Mouse (Mus musculus) hindbrain, embryonic 11.5 days (tissue): ENCODE measurements at regions not wholly inside any gene's neighbourhood (a gene's known extent, or its start where the extent isn't known, plus 50 kb on each side); places are given as distances from the start of the nearest gene placed in this dataset.

ENCODE experiments used
- ATAC-seq: fragments of 200-750 bp; cut with Nextera tagmentation; 2 replicates; pipeline ENCODE4 v1.8.0; 2017; ENCODE audit warnings: mild to moderate bottlenecking, moderate TSS enrichment, moderate library complexity; ENCODE audit not compliant: low FRiP score
- DNase-seq: peaks from one replicate; pipeline ENCODE4 v3.0.0-alpha.2; 2015; ENCODE audit warnings: low spot score
- H3K27ac ChIP-seq: fragments of 300-500 bp; sonication (generic); 2 replicates; pipeline ENCODE4 v1.5.1; 2014; ENCODE audit warnings: mild to moderate bottlenecking, low read depth, low read length
- H3K27me3 ChIP-seq: fragments of 300-500 bp; sonication (generic); 2 replicates; pipeline ENCODE4 v1.6.1; 2014; ENCODE audit warnings: mild to moderate bottlenecking, low read length, moderate library complexity, mixed read lengths; ENCODE audit not compliant: control insufficient read depth, insufficient read depth
- H3K36me3 ChIP-seq: fragments of 300-500 bp; sonication (generic); 2 replicates; pipeline ENCODE4 v1.6.1; 2014; ENCODE audit warnings: mild to moderate bottlenecking, low read length, moderate library complexity, mixed read lengths; ENCODE audit not compliant: control insufficient read depth, insufficient read depth
- H3K4me1 ChIP-seq: fragments of 300-500 bp; sonication (generic); replicated peaks from 2 replicates; pipeline ENCODE4 v1.6.1; 2014; ENCODE audit warnings: low read length, mixed read lengths; ENCODE audit not compliant: control insufficient read depth, insufficient read depth
- H3K4me2 ChIP-seq: fragments of 300-500 bp; sonication (generic); replicated peaks from 2 replicates; pipeline ENCODE4 v1.6.1; 2014; ENCODE audit warnings: mild to moderate bottlenecking, low read depth, low read length
- H3K4me3 ChIP-seq: fragments of 300-500 bp; sonication (generic); 2 replicates; pipeline ENCODE4 v1.5.1; 2014; ENCODE audit warnings: low read depth, low read length
- H3K9ac ChIP-seq: fragments of 300-500 bp; sonication (generic); 2 replicates; pipeline ENCODE4 v1.6.1; 2014; ENCODE audit warnings: low read depth, low read length
- H3K9me3 ChIP-seq: fragments of 300-500 bp; sonication (generic); 2 replicates; pipeline ENCODE4 v1.6.1; 2016; ENCODE audit warnings: low read length; ENCODE audit not compliant: control insufficient read depth
- WGBS: fragments of 180-500 bp; shearing (Covaris S2); extraction: QIAGEN DNeasy Blood & Tissue Kit; methylation state at CpG from one replicate; pipeline ENCODE4 v1.1.7; 2014; 5-methylcytosine and 5-hydroxymethylcytosine counted together

GRCm38 (mm10) chr11:114178746-114179472, 112.1 kb upstream of the Sdk2 start:
- Histone ChIP-seq H3K4me2 (no peak overlapping the region), H3K36me3 (no peaks in the 10 kb centered on the region), H3K27ac (no peak overlapping the region), H3K9ac (no peak overlapping the region), H3K4me3 (no peak overlapping the region), H3K4me1 (peaks cover 6% of the 10 kb centered on the region), H3K9me3 (no peaks in the 10 kb centered on the region), H3K27me3 (no peaks in the 10 kb centered on the region)
- DNase-seq (no peak), ATAC-seq (no peak)
- 57% methylated on average over 6 of the region's 6 CpGs for WGBS

- 55% methylated on average over 4 of the region's 4 CpGs for WGBS
- ATAC-seq: no peak
- H3K4me2 ChIP-seq: no peak overlapping the region
- H3K4me1 ChIP-seq: peaks cover 6% of the 10 kb centered on the region
- DNase-seq: no peak
- H3K27me3 ChIP-seq: no peaks in the 10 kb centered on the region
- H3K9me3 ChIP-seq: no peaks in the 10 kb centered on the region
- H3K36me3 ChIP-seq: no peaks in the 10 kb centered on the region
- H3K4me3 ChIP-seq: no peak overlapping the region
- H3K27ac ChIP-seq: no peak overlapping the region
- H3K9ac ChIP-seq: no peak overlapping the region
Measured at GRCm38 (mm10) chr11:114177789-114178188, 110.9 kb upstream of the Sdk2 start.

- H3K27ac ChIP-seq: no peak overlapping the region
- no peaks in the 10 kb centered on the region for H3K27me3 ChIP-seq
- no peak overlapping the region for H3K4me2 ChIP-seq
- ATAC-seq (no peak), DNase-seq (no peak)
- H3K9me3 ChIP-seq: no peaks in the 10 kb centered on the region
- WGBS: 73% methylated on average over 1 of the region's 1 CpGs
- no peak overlapping the region for H3K9ac ChIP-seq
- peaks cover 6% of the 10 kb centered on the region for H3K4me1 ChIP-seq
- H3K4me3 ChIP-seq: no peak overlapping the region
- H3K36me3 ChIP-seq: no peaks in the 10 kb centered on the region
Measured at GRCm38 (mm10) chr11:114177281-114177680, 110.4 kb upstream of the Sdk2 start.

GRCm38 (mm10) chr11:114176671-114177212, 109.9 kb upstream of the Sdk2 start:
- Histone ChIP-seq H3K9ac (no peak overlapping the region), H3K27me3 (no peaks in the 10 kb centered on the region), H3K4me3 (no peak overlapping the region), H3K4me1 (peaks cover 6% of the 10 kb centered on the region), H3K27ac (no peak overlapping the region), H3K36me3 (no peaks in the 10 kb centered on the region), H3K4me2 (no peak overlapping the region), H3K9me3 (no peaks in the 10 kb centered on the region)
- 68% methylated on average over 4 of the region's 4 CpGs for WGBS
- ATAC-seq: no peak
- DNase-seq: no peak

GRCm38 (mm10) chr11:114175437-114176131, 108.7 kb upstream of the Sdk2 start:
- Histone ChIP-seq H3K9me3 (no peaks in the 10 kb centered on the region), H3K4me2 (no peak overlapping the region), H3K9ac (no peak overlapping the region), H3K36me3 (no peaks in the 10 kb centered on the region), H3K27me3 (no peaks in the 10 kb centered on the region), H3K27ac (no peak overlapping the region), H3K4me3 (no peak overlapping the region), H3K4me1 (peaks cover 6% of the 10 kb centered on the region)
- 32% methylated on average over 23 of the region's 23 CpGs for WGBS
- DNase-seq: no peak
- ATAC-seq: no peak

- Histone ChIP-seq H3K36me3 (no peaks in the 10 kb centered on the region), H3K4me1 (peaks cover 6% of the 10 kb centered on the region), H3K9ac (no peak overlapping the region), H3K9me3 (no peaks in the 10 kb centered on the region), H3K27ac (no peak overlapping the region), H3K4me2 (no peak overlapping the region), H3K4me3 (no peak overlapping the region), H3K27me3 (no peaks in the 10 kb centered on the region)
- 95% methylated on average over 4 of the region's 4 CpGs for WGBS
- ATAC-seq (no peak), DNase-seq (no peak)
Measured at GRCm38 (mm10) chr11:114174871-114175270, 108.0 kb upstream of the Sdk2 start.

GRCm38 (mm10) chr11:114168231-114168661, 101.4 kb upstream of the Sdk2 start:
- Histone ChIP-seq H3K4me1 (peaks cover 3% of the 10 kb centered on the region; the same call in 1 of the 2 replicates), H3K27me3 (no peaks in the 10 kb centered on the region), H3K4me2 (no peak overlapping the region), H3K27ac (no peak overlapping the region), H3K9me3 (no peaks in the 10 kb centered on the region), H3K4me3 (no peak overlapping the region), H3K9ac (no peak overlapping the region), H3K36me3 (no peaks in the 10 kb centered on the region)
- DNase-seq: no peak
- WGBS: 88% methylated on average over 13 of the region's 13 CpGs
- no peak for ATAC-seq

GRCm38 (mm10) chr11:114165656-114166362, 99.0 kb upstream of the Sdk2 start:
- peak overlapping the region; percentile 14; the same call in 1 of the 2 replicates for H3K4me2 ChIP-seq
- H3K9ac ChIP-seq: no peak overlapping the region
- WGBS: 18% methylated on average over 23 of the region's 23 CpGs
- H3K4me1 ChIP-seq: peaks cover 3% of the 10 kb centered on the region; the same call in 1 of the 2 replicates
- peak; percentile 80 for ATAC-seq
- peak overlapping the region; percentile 68 for H3K27ac ChIP-seq
- DNase-seq: peak; percentile 75
- H3K27me3 ChIP-seq: no peaks in the 10 kb centered on the region
- H3K9me3 ChIP-seq: no peaks in the 10 kb centered on the region
- no peaks in the 10 kb centered on the region for H3K36me3 ChIP-seq
- H3K4me3 ChIP-seq: no peak overlapping the region
